Mouse (Mus musculus): ENCODE measurements around the gene Mettl8.

Gene Mettl8

GRCm38 (mm10) chr2:70932965-70933364 is 122.4 kb downstream of the Mettl8 start:
- no peak for DNase-seq (ENCODE audit: low spot score in 2 of 2)

- no peak for DNase-seq (ENCODE audit: low spot score in 2 of 2)
These were observed 124.6 kb downstream of the Mettl8 start for GRCm38 (mm10) chr2:70930631-70931288.

GRCm38 (mm10) chr2:70929714-70930113 is 125.7 kb downstream of the Mettl8 start:
- DNase-seq (ENCODE audit: low spot score in 2 of 2) = no peak

DNA sequence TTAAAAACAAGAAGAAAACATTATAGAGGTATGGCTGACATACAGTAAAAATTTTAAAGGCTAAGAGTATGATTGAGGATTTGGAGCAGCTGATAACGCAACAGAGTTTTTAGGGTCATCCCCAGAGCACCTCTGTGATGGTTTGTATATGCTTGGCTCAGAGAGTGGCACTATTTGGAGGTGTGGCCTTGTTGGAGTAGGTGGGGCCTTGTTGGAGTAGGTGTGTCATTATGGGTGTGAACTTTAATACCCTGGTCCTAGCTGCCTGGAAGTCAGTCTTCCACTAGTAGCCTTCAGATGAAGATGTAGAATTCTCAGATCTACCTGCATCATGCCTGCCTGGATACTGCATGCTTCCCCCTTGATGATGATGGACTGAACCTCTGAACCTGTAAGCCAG is 131.3 kb downstream of the Mettl8 start:
- DNase-seq (ENCODE audit: low spot score in 2 of 2) = no peak

- no peak for DNase-seq (ENCODE audit: low spot score in 2 of 2)
These were observed 132.6 kb downstream of the Mettl8 start for GRCm38 (mm10) chr2:70922814-70923213.

DNA sequence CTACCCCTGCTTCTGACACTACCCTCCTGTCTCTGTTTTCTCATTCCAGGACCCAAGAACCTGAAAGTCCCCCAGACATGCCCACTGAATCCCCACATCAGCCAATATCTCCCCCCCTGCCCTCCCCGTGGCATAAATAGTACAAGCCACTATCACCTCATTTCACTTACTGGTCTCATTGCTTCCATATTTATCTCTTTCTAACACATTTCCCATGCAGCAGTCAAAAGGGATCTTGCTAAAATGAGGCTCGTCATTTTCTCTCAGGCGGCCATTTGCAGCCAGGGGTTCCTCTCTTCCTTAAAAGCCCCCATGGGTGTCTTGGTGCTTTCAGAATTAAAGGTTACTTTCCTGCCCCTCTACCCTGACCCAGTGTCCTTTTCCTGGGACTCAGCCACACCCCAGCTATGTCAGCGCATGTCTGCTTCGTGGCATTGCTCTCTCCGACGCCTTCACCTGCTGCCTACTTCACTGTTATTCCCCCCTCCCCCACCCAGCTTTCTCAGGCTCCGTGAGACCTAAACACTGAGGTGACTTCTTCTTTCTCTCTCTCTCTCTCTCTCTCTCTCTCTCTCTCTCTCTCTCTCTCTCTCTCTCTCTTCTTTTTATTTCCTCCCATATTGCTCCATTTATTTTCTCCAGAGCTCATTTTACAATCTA is 134.3 kb downstream of the Mettl8 start:
- no peak for DNase-seq (ENCODE audit: low spot score in 2 of 2)

GRCm38 (mm10) chr2:70919913-70920522 is 135.4 kb downstream of the Mettl8 start:
- DNase-seq (ENCODE audit: low spot score in 2 of 2) = no peak

DNA sequence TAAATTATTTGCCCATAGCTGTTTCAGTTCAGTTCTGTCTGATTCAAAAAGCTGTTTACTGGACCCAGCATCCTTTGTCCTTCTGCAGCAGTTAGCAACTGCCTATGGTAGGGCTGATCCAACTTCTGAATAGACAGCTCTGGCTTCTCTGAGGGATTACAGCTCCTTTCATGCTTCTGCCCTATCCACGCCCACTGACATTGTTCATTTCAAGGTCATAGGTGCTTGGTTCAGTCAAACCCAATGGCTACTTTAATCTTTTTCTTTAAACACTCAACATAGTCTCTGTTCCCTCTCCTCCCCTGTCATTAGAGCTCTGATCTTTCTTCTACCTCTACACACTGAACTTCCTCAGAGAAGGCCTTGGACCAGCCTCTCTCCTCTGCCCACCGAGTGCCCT is 136.9 kb downstream of the Mettl8 start:
- no peak for DNase-seq (ENCODE audit: low spot score in 2 of 2)

Data from frontal cortex, postnatal 25 days (tissue).